Mouse (Mus musculus): Measurements from ENCODE around the gene Sgpp1. TPM values are rescaled to one million over a fixed set of nuclear protein-coding genes. Genes with fewer than 3 reads are reported as not detected.
"Not testable (repeated sequence)": the region's sequence is repeated elsewhere in the genome, so short reads cannot be mapped to it uniquely, and the experiment has no call there.

The Sgpp1 gene
- polyA plus RNA-seq, 1 experiment: 26.0 TPM

- WGBS: 82% methylated on average over 9 of the region's 9 CpGs
- Histone ChIP-seq H3K27ac (ENCODE audit: insufficient read depth, low read length) (no peak overlapping the region), H3K4me3 (ENCODE audit: extremely low read depth, insufficient read depth, insufficient read length) (no peak overlapping the region)
Observed at GRCm38 (mm10) chr12:75713596-75713995, 21.9 kb downstream of the Sgpp1 start.

GRCm38 (mm10) chr12:75712905-75713304 lies 22.6 kb downstream of the Sgpp1 start:
- DNase-seq (ENCODE audit: low read depth in 1 of 2, low spot score in 2 of 2); H3K4me1 ChIP-seq (ENCODE audit: control insufficient read depth, insufficient read depth, insufficient read length); H3K36me3 ChIP-seq (ENCODE audit: control insufficient read depth, insufficient read depth, low read length); H3K27ac ChIP-seq (ENCODE audit: insufficient read depth, low read length); H3K27me3 ChIP-seq (ENCODE audit: control insufficient read depth, insufficient read depth, low read length); H3K4me3 ChIP-seq (ENCODE audit: extremely low read depth, insufficient read depth, insufficient read length): not testable (repeated sequence)
- 74% methylated on average over 7 of the region's 7 CpGs for WGBS

More at GRCm38 (mm10) chr12:75713596-75713995, 21.9 kb downstream of the Sgpp1 start:
- DNase-seq (ENCODE audit: low read depth in 1 of 2, low spot score in 2 of 2): no peak
- TF ChIP-seq CTCF (IDR thresholded peaks at IDR 0.05; ENCODE audit: extremely low read depth, insufficient read depth, insufficient read length, insufficient replicate concordance) (no peak), POLR2A (IDR thresholded peaks at IDR 0.05; ENCODE audit: low read depth, low read length) (no peak)
- peaks cover 6% of the 10 kb centered on the region; the same call in 1 of the 2 replicates for H3K36me3 ChIP-seq (ENCODE audit: control insufficient read depth, insufficient read depth, low read length)
- no peaks in the 10 kb centered on the region for H3K27me3 ChIP-seq (ENCODE audit: control insufficient read depth, insufficient read depth, low read length)
- no peaks in the 10 kb centered on the region for H3K4me1 ChIP-seq (ENCODE audit: control insufficient read depth, insufficient read depth, insufficient read length)

- Histone ChIP-seq H3K4me1 (ENCODE audit: control insufficient read depth, insufficient read depth, insufficient read length) (no peaks in the 10 kb centered on the region), H3K27me3 (ENCODE audit: control insufficient read depth, insufficient read depth, low read length) (no peaks in the 10 kb centered on the region), H3K36me3 (ENCODE audit: control insufficient read depth, insufficient read depth, low read length) (peaks cover 4% of the 10 kb centered on the region; the same call in 1 of the 2 replicates), H3K4me3 (ENCODE audit: extremely low read depth, insufficient read depth, insufficient read length) (no peak overlapping the region), H3K27ac (ENCODE audit: insufficient read depth, low read length) (no peak overlapping the region)
- 95% methylated on average over 9 of the region's 9 CpGs for WGBS
- TF ChIP-seq POLR2A (IDR thresholded peaks at IDR 0.05; ENCODE audit: low read depth, low read length): no peak
- no peak for TF ChIP-seq CTCF (IDR thresholded peaks at IDR 0.05; ENCODE audit: extremely low read depth, insufficient read depth, insufficient read length, insufficient replicate concordance)
- no peak for DNase-seq (ENCODE audit: low read depth in 1 of 2, low spot score in 2 of 2)
Observed at GRCm38 (mm10) chr12:75710596-75711376, 24.7 kb downstream of the Sgpp1 start.

GRCm38 (mm10) chr12:75709506-75709905 lies 26.0 kb downstream of the Sgpp1 start:
- Histone ChIP-seq H3K4me1 (ENCODE audit: control insufficient read depth, insufficient read depth, insufficient read length) (no peaks in the 10 kb centered on the region), H3K27ac (ENCODE audit: insufficient read depth, low read length) (no peak overlapping the region), H3K36me3 (ENCODE audit: control insufficient read depth, insufficient read depth, low read length) (peaks cover 4% of the 10 kb centered on the region; the same call in 1 of the 2 replicates), H3K27me3 (ENCODE audit: control insufficient read depth, insufficient read depth, low read length) (no peaks in the 10 kb centered on the region), H3K4me3 (ENCODE audit: extremely low read depth, insufficient read depth, insufficient read length) (no peak overlapping the region)
- no peak for DNase-seq (ENCODE audit: low read depth in 1 of 2, low spot score in 2 of 2)
- 85% methylated on average over 2 of the region's 2 CpGs for WGBS
- no peak for TF ChIP-seq CTCF (IDR thresholded peaks at IDR 0.05; ENCODE audit: extremely low read depth, insufficient read depth, insufficient read length, insufficient replicate concordance)
- TF ChIP-seq POLR2A (IDR thresholded peaks at IDR 0.05; ENCODE audit: low read depth, low read length): no peak

- DNase-seq (ENCODE audit: low read depth in 1 of 2, low spot score in 2 of 2): no peak
- WGBS: 94% methylated on average over 7 of the region's 7 CpGs
- no peak overlapping the region for H3K27ac ChIP-seq (ENCODE audit: insufficient read depth, low read length)
Observed at GRCm38 (mm10) chr12:75706670-75707069, 28.9 kb downstream of the Sgpp1 start.

GRCm38 (mm10) chr12:75702739-75703122 lies 32.8 kb downstream of the Sgpp1 start:
- Histone ChIP-seq H3K4me1 (ENCODE audit: control insufficient read depth, insufficient read depth, insufficient read length) (no peaks in the 10 kb centered on the region), H3K4me3 (ENCODE audit: extremely low read depth, insufficient read depth, insufficient read length) (no peak overlapping the region), H3K27ac (ENCODE audit: insufficient read depth, low read length) (no peak overlapping the region), H3K27me3 (ENCODE audit: control insufficient read depth, insufficient read depth, low read length) (no peaks in the 10 kb centered on the region), H3K36me3 (ENCODE audit: control insufficient read depth, insufficient read depth, low read length) (no peaks in the 10 kb centered on the region)
- no peak for TF ChIP-seq POLR2A (IDR thresholded peaks at IDR 0.05; ENCODE audit: low read depth, low read length)
- TF ChIP-seq CTCF (IDR thresholded peaks at IDR 0.05; ENCODE audit: extremely low read depth, insufficient read depth, insufficient read length, insufficient replicate concordance): no peak
- 88% methylated on average over 3 of the region's 3 CpGs for WGBS
- no peak for DNase-seq (ENCODE audit: low read depth in 1 of 2, low spot score in 2 of 2)

More at GRCm38 (mm10) chr12:75706670-75707069, 28.9 kb downstream of the Sgpp1 start:
- no peak for TF ChIP-seq CTCF (IDR thresholded peaks at IDR 0.05; ENCODE audit: extremely low read depth, insufficient read depth, insufficient read length, insufficient replicate concordance)
- no peak for TF ChIP-seq POLR2A (IDR thresholded peaks at IDR 0.05; ENCODE audit: low read depth, low read length)
- no peaks in the 10 kb centered on the region for H3K27me3 ChIP-seq (ENCODE audit: control insufficient read depth, insufficient read depth, low read length)
- H3K36me3 ChIP-seq (ENCODE audit: control insufficient read depth, insufficient read depth, low read length): no peaks in the 10 kb centered on the region; the same call in 1 of the 2 replicates
- H3K4me1 ChIP-seq (ENCODE audit: control insufficient read depth, insufficient read depth, insufficient read length): no peaks in the 10 kb centered on the region
- H3K4me3 ChIP-seq (ENCODE audit: extremely low read depth, insufficient read depth, insufficient read length): no peak overlapping the region

GRCm38 (mm10) chr12:75702084-75702738 lies 33.3 kb downstream of the Sgpp1 start:
- Histone ChIP-seq H3K27ac (ENCODE audit: insufficient read depth, low read length) (no peak overlapping the region), H3K36me3 (ENCODE audit: control insufficient read depth, insufficient read depth, low read length) (no peaks in the 10 kb centered on the region), H3K27me3 (ENCODE audit: control insufficient read depth, insufficient read depth, low read length) (no peaks in the 10 kb centered on the region), H3K4me1 (ENCODE audit: control insufficient read depth, insufficient read depth, insufficient read length) (no peaks in the 10 kb centered on the region), H3K4me3 (ENCODE audit: extremely low read depth, insufficient read depth, insufficient read length) (no peak overlapping the region)
- no peak for DNase-seq (ENCODE audit: low read depth in 1 of 2, low spot score in 2 of 2)
- 83% methylated on average over 14 of the region's 14 CpGs for WGBS
- TF ChIP-seq CTCF (IDR thresholded peaks at IDR 0.05; ENCODE audit: extremely low read depth, insufficient read depth, insufficient read length, insufficient replicate concordance) (no peak), POLR2A (IDR thresholded peaks at IDR 0.05; ENCODE audit: low read depth, low read length) (no peak)

Measured in spleen, adult 2 months (tissue).